Mouse (Mus musculus) CH12.LX (cell line): ENCODE measurements at regions not wholly inside any gene's neighbourhood (a gene's known extent, or its start where the extent isn't known, plus 50 kb on each side); places are given as distances from the start of the nearest gene placed in this dataset.

Source experiments
- DNase-seq: peaks from one replicate; pipeline ENCODE4 v3.0.0-alpha.2; 2013; ENCODE audit errors: extremely low read depth
- H3K27ac ChIP-seq: 2 replicates; pipeline ENCODE4 v1.5.1; 2012; ENCODE audit warnings: low read depth, mild to moderate bottlenecking, control low read depth, moderate library complexity; ENCODE audit not compliant: insufficient read depth
- H3K27me3 ChIP-seq: replicated peaks from 2 replicates; pipeline ENCODE3; 2012; ENCODE audit warnings: inconsistent platforms
- H3K36me3 ChIP-seq, 2 experiments: replicated peaks in 1 of 2; 2 replicates each; pipeline versions ENCODE3 to v1.6.1; 2012; ENCODE audit warnings: inconsistent platforms in 1 of 2, low read length in 1 of 2, mild to moderate bottlenecking in 1 of 2, mixed read lengths in 1 of 2, moderate library complexity in 1 of 2; ENCODE audit not compliant: control insufficient read depth in 1 of 2, insufficient read depth in 1 of 2
- H3K4me1 ChIP-seq, 2 experiments: 2 replicates each; pipeline ENCODE4 v1.6.1; 2012; ENCODE audit warnings: inconsistent platforms in 1 of 2, moderate library complexity in 1 of 2; ENCODE audit not compliant: insufficient read depth in 2 of 2, control insufficient read depth in 1 of 2
- H3K4me2 ChIP-seq: 2 replicates; pipeline ENCODE4 v1.6.1; 2012; ENCODE audit warnings: low read depth, mild to moderate bottlenecking, control low read depth; ENCODE audit not compliant: poor library complexity, insufficient read depth, severe bottlenecking
- H3K4me3 ChIP-seq, 3 experiments: fragments of 150-350 bp in 1 of 3; sonication (generic) in 1 of 3; replicated peaks in 1 of 3; 2 replicates each; pipeline versions ENCODE3 to v1.5.1; 2011 to 2012; ENCODE audit warnings: low read depth in 2 of 3, low read length in 2 of 3, mild to moderate bottlenecking in 2 of 3, moderate library complexity in 2 of 3, control low read depth in 1 of 3, improper control_type of control experiment in 1 of 3, inconsistent platforms in 1 of 3, mixed read lengths in 1 of 3; ENCODE audit not compliant: poor library complexity in 1 of 3
- H3K79me2 ChIP-seq: replicated peaks from 2 replicates; pipeline ENCODE4 v1.6.1; 2012; ENCODE audit warnings: mild to moderate bottlenecking, moderate library complexity; ENCODE audit not compliant: control insufficient read depth, poor library complexity, insufficient read depth, severe bottlenecking; ENCODE audit errors: extremely low read depth
- H3K9ac ChIP-seq: 2 replicates; pipeline ENCODE4 v1.6.1; 2012; ENCODE audit warnings: low read depth, mild to moderate bottlenecking, control low read depth, moderate library complexity; ENCODE audit not compliant: insufficient read depth
- H3K9me3 ChIP-seq: replicated peaks from 2 replicates; pipeline ENCODE3; 2012; ENCODE audit warnings: low read length, inconsistent platforms, mixed read lengths
- BHLHE40 ChIP-seq: IDR thresholded peaks from 2 replicates; pipeline ENCODE4 v1.6.1; 2011; ENCODE audit warnings: mild to moderate bottlenecking, low read depth, low read length, improper control_type of control experiment
- CHD1 ChIP-seq: IDR thresholded peaks from 2 replicates; pipeline ENCODE4 v1.6.1; 2012; ENCODE audit warnings: low read depth, low read length, improper control_type of control experiment, inconsistent platforms
- CHD2 ChIP-seq: IDR thresholded peaks from 2 replicates; pipeline ENCODE4 v1.6.1; 2011; ENCODE audit warnings: low read length, improper control_type of control experiment
- CTCF ChIP-seq, 2 experiments: IDR thresholded peaks in 1 of 2; conservative IDR thresholded peaks in 1 of 2; 2 replicates each; pipeline ENCODE4 v1.5.1; 2011 to 2012; ENCODE audit warnings: low read depth in 2 of 2, low read length in 2 of 2, improper control_type of control experiment in 1 of 2, inconsistent platforms in 1 of 2, mild to moderate bottlenecking in 1 of 2, moderate library complexity in 1 of 2
- E2F4 ChIP-seq: IDR thresholded peaks from 2 replicates; pipeline ENCODE4 v1.6.1; 2011; ENCODE audit warnings: low read depth, low read length, improper control_type of control experiment; ENCODE audit not compliant: insufficient replicate concordance
- ETS1 ChIP-seq: conservative IDR thresholded peaks from 2 replicates; pipeline ENCODE4 v1.6.1; 2012; ENCODE audit warnings: low read depth, mild to moderate bottlenecking, inconsistent platforms, low read length, improper control_type of control experiment, moderate library complexity
- GABPA ChIP-seq: IDR thresholded peaks from 2 replicates; pipeline ENCODE4 v1.6.1; 2012; ENCODE audit warnings: low read depth, low read length, improper control_type of control experiment, inconsistent platforms; ENCODE audit not compliant: insufficient replicate concordance
- JUN ChIP-seq: IDR thresholded peaks from 2 replicates; pipeline ENCODE4 v1.6.1; 2011; ENCODE audit warnings: low read depth, mild to moderate bottlenecking, low read length, improper control_type of control experiment, moderate library complexity; ENCODE audit not compliant: insufficient read depth
- KAT2A ChIP-seq: IDR thresholded peaks from 2 replicates; pipeline ENCODE4 v1.6.1; 2012; ENCODE audit warnings: low read length, improper control_type of control experiment, inconsistent platforms; ENCODE audit not compliant: insufficient replicate concordance
- MAFK ChIP-seq: IDR thresholded peaks from 2 replicates; pipeline ENCODE4 v1.6.1; 2011; ENCODE audit warnings: low read length, improper control_type of control experiment; ENCODE audit not compliant: insufficient replicate concordance
- MAX ChIP-seq: IDR thresholded peaks from 2 replicates; pipeline ENCODE4 v1.6.1; 2011; ENCODE audit warnings: low read length, improper control_type of control experiment
- MAZ ChIP-seq: IDR thresholded peaks from 2 replicates; pipeline ENCODE4 v1.6.1; 2012; ENCODE audit warnings: low read depth, mild to moderate bottlenecking, inconsistent platforms, low read length, improper control_type of control experiment, moderate library complexity
- MYC ChIP-seq: IDR thresholded peaks from 2 replicates; pipeline ENCODE4 v1.6.1; 2011; ENCODE audit warnings: low read depth, mild to moderate bottlenecking, improper control_type of control experiment, low read length
- NELFE ChIP-seq: IDR thresholded peaks from 2 replicates; pipeline ENCODE4 v1.6.1; 2011; ENCODE audit warnings: low read depth, low read length, improper control_type of control experiment
- PAX5 ChIP-seq: IDR thresholded peaks from 2 replicates; pipeline ENCODE4 v1.6.1; 2012; ENCODE audit warnings: low read length, inconsistent platforms, mixed read lengths
- POLR2A ChIP-seq: IDR thresholded peaks from 2 replicates; pipeline ENCODE4 v1.6.1; 2011; ENCODE audit warnings: low read depth, mild to moderate bottlenecking, improper control_type of control experiment, low read length
- RAD21 ChIP-seq: IDR thresholded peaks from 2 replicates; pipeline ENCODE4 v1.6.1; 2011; ENCODE audit warnings: low read depth, mild to moderate bottlenecking, low read length, improper control_type of control experiment, moderate library complexity
- RCOR1 ChIP-seq: conservative IDR thresholded peaks from 2 replicates; pipeline ENCODE4 v1.6.1; 2012; ENCODE audit warnings: low read depth, mild to moderate bottlenecking, inconsistent platforms, low read length, improper control_type of control experiment
- SIN3A ChIP-seq: IDR thresholded peaks from 2 replicates; pipeline ENCODE4 v1.6.1; 2012; ENCODE audit warnings: low read length, improper control_type of control experiment, inconsistent platforms
- TCF12 ChIP-seq: IDR thresholded peaks from 2 replicates; pipeline ENCODE4 v1.6.1; 2014; ENCODE audit warnings: low read depth, mild to moderate bottlenecking, inconsistent platforms, low read length, improper control_type of control experiment
- USF1 ChIP-seq: IDR thresholded peaks from 2 replicates; pipeline ENCODE4 v1.6.1; 2014; ENCODE audit warnings: low read depth, mild to moderate bottlenecking, inconsistent platforms, low read length, improper control_type of control experiment
- ZC3H11A ChIP-seq: IDR thresholded peaks from 2 replicates; pipeline ENCODE4 v1.6.1; 2012; ENCODE audit warnings: low read depth, mild to moderate bottlenecking, inconsistent platforms, low read length, improper control_type of control experiment
- dilution Hi-C: fragments of 300-500 bp; cut with MboI; formaldehyde crosslinking; loops from 2 replicates; pipeline ENCODE4 v1.14.3; 2020; ENCODE audit warnings: low sequenced_read_pairs; ENCODE audit not compliant: extremely low pct_unique_long_range_greater_than_20kb, extremely low pct_ligation_motif_present
- in situ Hi-C: fragments of 300-500 bp; cut with MboI; formaldehyde crosslinking; loops from 3 replicates; pipeline ENCODE4 v1.14.3; 2019; ENCODE audit warnings: low sequenced_read_pairs, low pct_ligation_motif_present, low pct_unique_long_range_greater_than_20kb, mixed read lengths

DNA sequence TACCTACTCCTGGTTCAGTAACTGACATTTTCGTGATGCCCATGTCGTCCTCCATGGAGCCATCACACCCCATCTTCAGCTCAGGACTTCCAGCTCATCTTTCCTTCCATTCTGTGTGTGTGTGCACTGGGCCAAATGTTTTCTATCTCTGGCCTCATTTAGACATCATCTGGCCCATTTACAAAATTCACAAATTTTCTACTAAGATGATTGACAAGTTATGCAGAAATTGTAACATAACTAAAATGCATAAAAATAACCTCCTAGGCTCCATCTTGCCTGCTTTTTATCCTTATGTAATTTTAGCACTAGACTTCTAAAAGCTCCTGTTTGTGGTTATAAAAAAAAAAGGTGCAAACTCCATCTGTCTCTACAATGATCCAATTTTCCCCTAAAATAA is 130.8 kb upstream of the Kcnk2 start:
- dilution Hi-C loops (no loop called here), in situ Hi-C loops (no loop called here)
- H3K36me3 ChIP-seq = no peaks in the 10 kb centered on the region
- no peak overlapping the region for H3K27ac ChIP-seq
- no peak overlapping the region for H3K9ac ChIP-seq
- H3K4me2 ChIP-seq = no peak overlapping the region
- H3K4me3 ChIP-seq = no peak overlapping the region
- no peak for DNase-seq
- TF ChIP-seq PAX5 (no peak), NELFE (no peak), TCF12 (no peak)
- no peaks in the 10 kb centered on the region for H3K79me2 ChIP-seq
- H3K9me3 ChIP-seq = no peaks in the 10 kb centered on the region
- H3K4me1 ChIP-seq = no peaks in the 10 kb centered on the region
- H3K27me3 ChIP-seq = no peaks in the 10 kb centered on the region

DNA sequence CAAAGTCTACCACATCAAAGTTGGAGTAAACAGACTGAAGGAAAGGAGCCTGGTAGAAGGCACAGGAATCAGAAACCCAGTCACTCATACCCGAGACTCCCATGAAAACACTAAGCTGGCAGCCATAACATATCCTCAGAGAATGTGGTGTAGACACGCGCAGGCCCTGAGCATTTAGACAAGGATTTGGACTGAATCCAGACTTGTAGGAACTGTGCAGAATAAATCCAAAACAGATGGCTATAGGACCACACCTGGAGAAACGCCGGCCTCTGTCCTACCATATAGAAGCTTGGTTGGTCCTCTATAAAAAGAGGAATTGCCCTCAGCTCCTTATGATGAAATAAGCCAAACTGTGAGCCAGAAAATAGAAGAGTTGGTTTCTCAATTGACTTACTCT is 124.3 kb upstream of the Kcnk2 start:
- no peak for DNase-seq
- dilution Hi-C loops (no loop called here), in situ Hi-C loops (no loop called here)

DNA sequence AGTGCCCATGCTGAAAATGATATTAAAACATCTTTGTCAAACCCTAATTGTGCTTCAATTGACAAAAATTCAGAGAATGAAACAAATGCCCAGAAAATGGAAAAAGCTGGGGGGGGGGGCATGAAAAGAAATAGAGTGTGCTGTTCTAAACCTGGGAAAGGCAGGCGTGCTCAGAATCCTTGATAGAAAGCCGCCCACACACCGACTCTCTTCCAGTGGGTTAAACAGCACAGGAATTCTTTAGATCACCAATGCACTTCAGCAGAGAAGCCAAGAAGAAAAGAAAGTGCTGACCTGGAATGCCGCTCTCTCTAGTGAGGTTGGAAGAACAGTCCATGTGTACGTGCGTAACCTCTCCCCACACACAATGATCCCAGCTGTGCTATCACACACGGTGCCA is 113.4 kb upstream of the Kcnk2 start:
- no peaks in the 10 kb centered on the region for H3K27me3 ChIP-seq
- no peaks in the 10 kb centered on the region for H3K36me3 ChIP-seq
- no peak overlapping the region for H3K27ac ChIP-seq
- no peak overlapping the region for H3K4me2 ChIP-seq
- H3K79me2 ChIP-seq = no peaks in the 10 kb centered on the region
- in situ Hi-C loops = no loop called here
- peaks cover 7% of the 10 kb centered on the region for H3K9me3 ChIP-seq
- H3K4me3 ChIP-seq = no peak overlapping the region
- TF ChIP-seq GABPA (no peak), MAZ (no peak), ETS1 (no peak), JUN (no peak), CTCF (conservative IDR thresholded peaks at IDR 0.05 in 1 of 2, IDR thresholded peaks at IDR 0.05 in 1 of 2; ENCODE audit: low read depth in 2 of 2, low read length in 2 of 2) (no peak), TCF12 (no peak), MAX (no peak), RAD21 (no peak), SIN3A (no peak), ZC3H11A (no peak), E2F4 (no peak), NELFE (no peak), USF1 (no peak), PAX5 (no peak)
- TF ChIP-seq, all 38 proteins: peak for 0
- DNase-seq = no peak
- Histone ChIP-seq H3K9ac (no peak overlapping the region), H3K4me1 (no peaks in the 10 kb centered on the region)
- dilution Hi-C loops = no loop called here

More for the DNA sequence above, 124.3 kb upstream of the Kcnk2 start:
- no peaks in the 10 kb centered on the region for H3K79me2 ChIP-seq
- H3K4me1 ChIP-seq = no peaks in the 10 kb centered on the region
- H3K9ac ChIP-seq = no peak overlapping the region
- no peak overlapping the region for H3K4me2 ChIP-seq
- TF ChIP-seq POLR2A (no peak), PAX5 (no peak), MAFK (no peak), BHLHE40 (no peak), KAT2A (no peak), CHD2 (no peak), E2F4 (no peak), GABPA (no peak), TCF12 (no peak), MYC (no peak), SIN3A (no peak), CHD1 (no peak), RCOR1 (no peak)
- no peaks in the 10 kb centered on the region for H3K27me3 ChIP-seq
- H3K4me3 ChIP-seq = no peak overlapping the region
- H3K9me3 ChIP-seq = no peaks in the 10 kb centered on the region
- H3K36me3 ChIP-seq = no peaks in the 10 kb centered on the region
- H3K27ac ChIP-seq = no peak overlapping the region
